Mouse (Mus musculus) heart, embryonic 10.5 days (tissue): Measurements from ENCODE around the gene Tram2. TPM values are rescaled to one million over a fixed set of nuclear protein-coding genes. Genes with fewer than 3 reads are reported as not detected.
A peak's percentile ranks its signal among the peaks of the same experiment; 100 is the strongest.

Source experiments
- DNase-seq: peaks from one replicate; pipeline ENCODE4 v3.0.0-alpha.2; 2017; ENCODE audit warnings: low spot score
- H3K27ac ChIP-seq: fragments of 300-500 bp; sonication (generic); 2 replicates; pipeline ENCODE4 v1.5.1; 2016; ENCODE audit warnings: mild to moderate bottlenecking
- H3K27me3 ChIP-seq: fragments of 300-500 bp; sonication (generic); 2 replicates; pipeline ENCODE4 v1.6.1; 2016; ENCODE audit warnings: mild to moderate bottlenecking; ENCODE audit not compliant: poor library complexity, insufficient read depth, severe bottlenecking
- H3K36me3 ChIP-seq: fragments of 300-500 bp; sonication (generic); 2 replicates; pipeline ENCODE4 v1.6.1; 2016; ENCODE audit warnings: mild to moderate bottlenecking, moderate library complexity
- H3K4me1 ChIP-seq: fragments of 300-500 bp; sonication (generic); 2 replicates; pipeline ENCODE4 v1.6.1; 2016; ENCODE audit warnings: mild to moderate bottlenecking
- H3K4me3 ChIP-seq: fragments of 300-500 bp; sonication (generic); 2 replicates; pipeline ENCODE4 v1.5.1; 2016; ENCODE audit warnings: mild to moderate bottlenecking, moderate library complexity
- H3K9me3 ChIP-seq: fragments of 300-500 bp; sonication (generic); 2 replicates; pipeline ENCODE4 v1.6.1; 2016; ENCODE audit warnings: mild to moderate bottlenecking, moderate library complexity
- WGBS: fragments of 180-500 bp; shearing (Covaris S2); methylation state at CpG from one replicate; pipeline ENCODE4 v1.1.7; 2016; 5-methylcytosine and 5-hydroxymethylcytosine counted together
- polyA plus RNA-seq: library from polyadenylated mRNA; unstranded; fragments of >200 nt; fragmentation: Nextera tagmentation; extraction: Ambion mirVana; gene quantifications from 2 replicates; pipeline ENCODE4 v1.2.1, GENCODE M21; 2016

The Tram2 gene
- polyA plus RNA-seq = 5.2 and 5.8 TPM in 2 replicates

GRCm38 (mm10) chr1:21079217-21079773 is at the start of gene Tram2:
Tram2 (minus strand) TSS chr1:21079229.
- no peaks in the 10 kb centered on the region for H3K27me3 ChIP-seq
- H3K4me1 ChIP-seq = peaks cover 45% of the 10 kb centered on the region
- peak; percentile 96 for DNase-seq
- peak within 1 kb of the TSS; percentile 94 for H3K27ac ChIP-seq
- H3K36me3 ChIP-seq = no peaks in the 10 kb centered on the region
- 2% methylated on average over 43 of the region's 52 CpGs for WGBS
- no peaks in the 10 kb centered on the region for H3K9me3 ChIP-seq
- H3K4me3 ChIP-seq = peak within 1 kb of the TSS; percentile 73

GRCm38 (mm10) chr1:21124713-21125336 is 45.8 kb upstream of the Tram2 start:
- H3K27me3 ChIP-seq = no peaks in the 10 kb centered on the region
- 76% methylated on average over 14 of the region's 14 CpGs for WGBS

GRCm38 (mm10) chr1:21103784-21104183 is 24.8 kb upstream of the Tram2 start:
- no peak overlapping the region for H3K4me3 ChIP-seq
- no peaks in the 10 kb centered on the region for H3K9me3 ChIP-seq
- no peaks in the 10 kb centered on the region for H3K36me3 ChIP-seq
- peaks cover 11% of the 10 kb centered on the region; the same call in 1 of the 2 replicates for H3K4me1 ChIP-seq
- no peak for DNase-seq
- whole genome bisulfite sequencing = 84% methylated on average over 4 of the region's 4 CpGs
- H3K27ac ChIP-seq = no peak overlapping the region
- no peaks in the 10 kb centered on the region for H3K27me3 ChIP-seq

More at GRCm38 (mm10) chr1:21124713-21125336, 45.8 kb upstream of the Tram2 start:
- no peak overlapping the region for H3K27ac ChIP-seq
- H3K9me3 ChIP-seq = no peaks in the 10 kb centered on the region
- no peaks in the 10 kb centered on the region for H3K36me3 ChIP-seq
- H3K4me3 ChIP-seq = no peak overlapping the region
- no peaks in the 10 kb centered on the region for H3K4me1 ChIP-seq
- DNase-seq = no peak

- 43% methylated on average over 15 of the region's 15 CpGs for WGBS
- DNase-seq = no peak
- Histone ChIP-seq H3K27ac (peak overlapping the region; percentile 59), H3K9me3 (no peaks in the 10 kb centered on the region), H3K4me1 (peaks cover 11% of the 10 kb centered on the region; the same call in 1 of the 2 replicates), H3K4me3 (no peak overlapping the region; the same call in 1 of the 2 replicates), H3K36me3 (no peaks in the 10 kb centered on the region), H3K27me3 (no peaks in the 10 kb centered on the region)
Observed at GRCm38 (mm10) chr1:21101221-21102006, 22.4 kb upstream of the Tram2 start.

GRCm38 (mm10) chr1:21100726-21101125 is 21.7 kb upstream of the Tram2 start:
- no peaks in the 10 kb centered on the region for H3K36me3 ChIP-seq
- no peaks in the 10 kb centered on the region for H3K9me3 ChIP-seq
- peaks cover 11% of the 10 kb centered on the region; the same call in 1 of the 2 replicates for H3K4me1 ChIP-seq
- 82% methylated on average over 4 of the region's 4 CpGs for WGBS
- H3K4me3 ChIP-seq = no peak overlapping the region
- no peak for DNase-seq
- no peaks in the 10 kb centered on the region for H3K27me3 ChIP-seq
- no peak overlapping the region for H3K27ac ChIP-seq

GRCm38 (mm10) chr1:21097001-21097989 is 18.3 kb upstream of the Tram2 start:
- WGBS = 89% methylated on average over 23 of the region's 23 CpGs
- no peaks in the 10 kb centered on the region for H3K9me3 ChIP-seq
- DNase-seq = no peak
- no peak overlapping the region for H3K27ac ChIP-seq
- H3K27me3 ChIP-seq = no peaks in the 10 kb centered on the region
- no peaks in the 10 kb centered on the region for H3K36me3 ChIP-seq
- no peak overlapping the region for H3K4me3 ChIP-seq
- H3K4me1 ChIP-seq = peaks cover 11% of the 10 kb centered on the region; the same call in 1 of the 2 replicates

- no peaks in the 10 kb centered on the region for H3K4me1 ChIP-seq
- DNase-seq = no peak
- WGBS = 65% methylated on average over 4 of the region's 4 CpGs
Observed at GRCm38 (mm10) chr1:21094644-21095215, 15.7 kb upstream of the Tram2 start.

GRCm38 (mm10) chr1:21089661-21090117 is 10.7 kb upstream of the Tram2 start:
- H3K27ac ChIP-seq = peak overlapping the region; percentile 31; the same call in 1 of the 2 replicates
- 43% methylated on average over 6 of the region's 6 CpGs for WGBS
- no peak overlapping the region for H3K4me3 ChIP-seq
- no peaks in the 10 kb centered on the region for H3K4me1 ChIP-seq
- DNase-seq = no peak
- H3K27me3 ChIP-seq = no peaks in the 10 kb centered on the region
- no peaks in the 10 kb centered on the region for H3K36me3 ChIP-seq
- H3K9me3 ChIP-seq = no peaks in the 10 kb centered on the region

More at GRCm38 (mm10) chr1:21094644-21095215, 15.7 kb upstream of the Tram2 start:
- Histone ChIP-seq H3K9me3 (no peaks in the 10 kb centered on the region), H3K27ac (no peak overlapping the region), H3K4me3 (no peak overlapping the region), H3K27me3 (no peaks in the 10 kb centered on the region), H3K36me3 (no peaks in the 10 kb centered on the region)

GRCm38 (mm10) chr1:21086291-21086690 is 7.3 kb upstream of the Tram2 start:
- no peaks in the 10 kb centered on the region for H3K36me3 ChIP-seq
- no peak for DNase-seq
- no peaks in the 10 kb centered on the region for H3K9me3 ChIP-seq
- no peaks in the 10 kb centered on the region for H3K4me1 ChIP-seq
- H3K27ac ChIP-seq = no peak overlapping the region
- H3K27me3 ChIP-seq = no peaks in the 10 kb centered on the region
- no peak overlapping the region for H3K4me3 ChIP-seq
- 82% methylated on average over 5 of the region's 5 CpGs for WGBS

GRCm38 (mm10) chr1:21084661-21085060 is 5.6 kb upstream of the Tram2 start:
- H3K27me3 ChIP-seq = no peaks in the 10 kb centered on the region
- H3K36me3 ChIP-seq = no peaks in the 10 kb centered on the region
- DNase-seq = no peak
- H3K27ac ChIP-seq = no peak overlapping the region
- H3K4me3 ChIP-seq = no peak overlapping the region
- H3K4me1 ChIP-seq = no peaks in the 10 kb centered on the region
- no peaks in the 10 kb centered on the region for H3K9me3 ChIP-seq
- 63% methylated on average over 2 of the region's 2 CpGs for WGBS

- no peaks in the 10 kb centered on the region for H3K27me3 ChIP-seq
- H3K4me3 ChIP-seq = no peak overlapping the region
- DNase-seq = no peak
- 88% methylated on average over 12 of the region's 12 CpGs for WGBS
- H3K36me3 ChIP-seq = no peaks in the 10 kb centered on the region
- H3K27ac ChIP-seq = no peak overlapping the region
- H3K4me1 ChIP-seq = peaks cover 34% of the 10 kb centered on the region
- H3K9me3 ChIP-seq = no peaks in the 10 kb centered on the region
Observed at GRCm38 (mm10) chr1:21080362-21080761, 1.3 kb upstream of the Tram2 start.
